Mouse (Mus musculus) thymus, adult 2 months (tissue): ENCODE measurements around the gene Best2. TPM values are rescaled to one million over a fixed set of nuclear protein-coding genes. Genes with fewer than 3 reads are reported as not detected.
A peak's percentile ranks its signal among the peaks of the same experiment; 100 is the strongest.

Experiments used
- DNase-seq: peaks from one replicate; pipeline ENCODE4 v3.0.0; 2021
- H3K27ac ChIP-seq: fragments of 200-500 bp; 2 replicates; pipeline ENCODE4 v1.5.1; 2012; ENCODE audit warnings: low read length, control low read depth; ENCODE audit not compliant: control insufficient read depth, insufficient read depth
- H3K27me3 ChIP-seq: fragments of 200-500 bp; 2 replicates; pipeline ENCODE4 v1.6.1; 2012; ENCODE audit warnings: mild to moderate bottlenecking, low read length, moderate library complexity, mixed read lengths; ENCODE audit not compliant: control insufficient read depth, insufficient read depth
- H3K36me3 ChIP-seq: fragments of 200-500 bp; 2 replicates; pipeline ENCODE4 v1.6.1; 2012; ENCODE audit warnings: mild to moderate bottlenecking, low read length, moderate library complexity; ENCODE audit not compliant: control insufficient read depth, insufficient read depth
- H3K4me1 ChIP-seq: fragments of 200-500 bp; replicated peaks from 2 replicates; pipeline ENCODE4 v1.6.1; 2012; ENCODE audit warnings: low read length; ENCODE audit not compliant: control insufficient read depth, insufficient read depth
- H3K4me3 ChIP-seq: fragments of 200-500 bp; 2 replicates; pipeline ENCODE4 v1.5.1; 2012; ENCODE audit warnings: mild to moderate bottlenecking, low read length, control low read depth, moderate library complexity; ENCODE audit not compliant: control insufficient read depth, insufficient read depth
- CTCF ChIP-seq: fragments of 200-500 bp; IDR thresholded peaks from 2 replicates; pipeline ENCODE4 v1.5.1; 2012; ENCODE audit warnings: mild to moderate bottlenecking, control low read depth, low read length, moderate library complexity, borderline replicate concordance; ENCODE audit not compliant: control insufficient read depth, poor library complexity, insufficient read depth; ENCODE audit errors: extremely low read depth
- POLR2A ChIP-seq: fragments of 200-500 bp; IDR thresholded peaks from 2 replicates; pipeline ENCODE4 v1.6.1; 2012; ENCODE audit warnings: mild to moderate bottlenecking, low read length, control low read depth, moderate library complexity; ENCODE audit not compliant: control insufficient read depth, poor library complexity, insufficient read depth; ENCODE audit errors: extremely low read depth
- WGBS: fragments of 180-500 bp; shearing (Covaris S2); methylation state at CpG from one replicate; pipeline ENCODE4 v1.1.7; 2018; 5-methylcytosine and 5-hydroxymethylcytosine counted together
- polyA plus RNA-seq: library from polyadenylated mRNA; depleted of rRNA; stranded (reverse); fragments of >200 nt; gene quantifications from 2 replicates; pipeline ENCODE4 v1.2.3, GENCODE M21; 2012

Gene Best2
- polyA plus RNA-seq, 1 experiment: 0.67 TPM

DNA sequence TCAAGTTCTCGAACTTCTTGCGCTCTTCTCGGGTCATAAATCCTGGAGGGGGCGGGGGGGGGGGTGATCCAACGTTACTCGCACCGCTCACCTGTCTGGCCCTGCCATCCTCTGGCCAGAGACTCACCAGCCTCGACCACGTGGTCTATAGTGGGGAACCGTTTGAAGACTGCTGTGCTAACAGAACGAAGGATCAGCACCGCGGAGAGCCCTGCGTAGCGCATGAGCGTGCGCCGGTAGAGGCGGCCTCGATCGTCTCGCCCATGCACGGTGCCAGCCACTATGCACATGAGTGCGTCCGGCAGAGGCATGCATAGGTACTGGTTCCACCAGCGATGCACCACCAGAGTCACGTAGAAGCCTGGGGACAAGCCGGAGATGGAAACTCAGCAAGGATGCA, 3.1 kb downstream of the Best2 start:
- DNase-seq: no peak
- Histone ChIP-seq H3K36me3 (no peaks in the 10 kb centered on the region), H3K27me3 (no peaks in the 10 kb centered on the region; the same call in 1 of the 2 replicates), H3K4me1 (peaks cover 2% of the 10 kb centered on the region), H3K27ac (no peak overlapping the region), H3K4me3 (no peak overlapping the region)
- WGBS: 13% methylated on average over 28 of the region's 28 CpGs
- TF ChIP-seq POLR2A: no peak
- TF ChIP-seq CTCF: no peak

DNA sequence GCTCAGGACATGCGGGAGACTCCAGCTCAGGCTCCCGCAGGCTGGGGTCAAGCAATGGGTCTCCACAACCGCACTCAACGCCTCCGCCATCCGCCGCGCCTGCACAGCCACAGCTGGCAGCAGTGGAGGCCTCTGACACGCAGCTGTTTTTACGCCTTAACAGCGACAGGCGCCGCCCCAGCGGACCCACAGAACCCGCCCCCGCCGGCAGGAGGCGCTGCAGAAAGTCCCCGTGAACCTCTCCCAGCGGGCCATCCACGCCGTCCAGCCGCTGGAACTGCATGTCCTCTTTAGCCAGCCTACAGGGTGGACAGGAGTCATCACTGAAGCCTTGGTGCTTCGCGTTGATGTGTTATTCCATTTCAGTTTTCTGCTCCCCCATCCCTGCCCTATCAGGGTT, 6.6 kb downstream of the Best2 start:
- WGBS: 32% methylated on average over 25 of the region's 25 CpGs
- Histone ChIP-seq H3K36me3 (no peaks in the 10 kb centered on the region), H3K27me3 (no peaks in the 10 kb centered on the region; the same call in 1 of the 2 replicates), H3K4me1 (no peaks in the 10 kb centered on the region), H3K27ac (no peak overlapping the region), H3K4me3 (no peak overlapping the region)
- TF ChIP-seq POLR2A (no peak), CTCF (peak; percentile 57; the same call in 1 of the 2 replicates)
- DNase-seq: peak; percentile 32

- TF ChIP-seq POLR2A: no peak
- peak; percentile 97 for TF ChIP-seq CTCF
- Histone ChIP-seq H3K36me3 (no peaks in the 10 kb centered on the region), H3K27me3 (no peaks in the 10 kb centered on the region), H3K27ac (no peak overlapping the region), H3K4me3 (no peak overlapping the region), H3K4me1 (peaks cover 5% of the 10 kb centered on the region; the same call in 1 of the 2 replicates)
- WGBS: 2% methylated on average over 19 of the region's 19 CpGs
- peak; percentile 94 for DNase-seq
Measured at GRCm38 (mm10) chr8:84997649-84998295, 16.6 kb downstream of the Best2 start.

- H3K27ac ChIP-seq: no peak overlapping the region; the same call in 1 of the 2 replicates
- TF ChIP-seq POLR2A (no peak), CTCF (no peak)
- H3K4me3 ChIP-seq: no peak overlapping the region
- no peaks in the 10 kb centered on the region for H3K27me3 ChIP-seq
- WGBS: 85% methylated on average over 5 of the region's 5 CpGs
- H3K36me3 ChIP-seq: no peaks in the 10 kb centered on the region
- no peak for DNase-seq
- peaks cover 5% of the 10 kb centered on the region; the same call in 1 of the 2 replicates for H3K4me1 ChIP-seq
Measured at GRCm38 (mm10) chr8:84996978-84997377, 17.4 kb downstream of the Best2 start.

GRCm38 (mm10) chr8:84995680-84996079, 18.7 kb downstream of the Best2 start:
- 91% methylated on average over 25 of the region's 25 CpGs for WGBS

GRCm38 (mm10) chr8:84994375-84994774, 20.0 kb downstream of the Best2 start:
- H3K27ac ChIP-seq: no peak overlapping the region
- 97% methylated on average over 9 of the region's 9 CpGs for WGBS
- TF ChIP-seq POLR2A: no peak

More at GRCm38 (mm10) chr8:84995680-84996079, 18.7 kb downstream of the Best2 start:
- Histone ChIP-seq H3K27me3 (no peaks in the 10 kb centered on the region), H3K27ac (no peak overlapping the region), H3K36me3 (no peaks in the 10 kb centered on the region), H3K4me1 (peaks cover 9% of the 10 kb centered on the region), H3K4me3 (no peak overlapping the region)
- TF ChIP-seq CTCF (no peak), POLR2A (no peak)
- no peak for DNase-seq

DNA sequence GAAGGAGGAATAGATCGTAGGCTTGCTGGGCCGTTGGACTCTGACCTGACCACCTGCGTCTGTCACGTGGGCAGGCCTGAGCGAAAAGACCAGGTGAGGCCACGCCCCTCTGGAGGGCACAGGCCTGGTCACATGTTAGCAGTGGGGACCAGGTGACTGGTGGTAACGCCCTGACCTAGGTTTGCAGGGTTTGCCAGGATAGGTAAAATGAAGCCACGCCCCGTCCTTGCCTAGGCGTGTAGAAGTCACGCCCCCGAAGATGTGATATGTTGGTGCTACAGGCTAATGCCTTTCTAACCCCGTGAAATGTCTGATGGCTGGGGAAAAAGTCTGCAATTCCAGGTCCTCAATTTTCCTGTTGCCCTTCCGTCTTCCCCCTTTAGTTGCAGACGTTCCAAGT, 23.5 kb downstream of the Best2 start:
- no peaks in the 10 kb centered on the region for H3K27me3 ChIP-seq
- H3K36me3 ChIP-seq: no peaks in the 10 kb centered on the region
- TF ChIP-seq CTCF (no peak), POLR2A (no peak)
- DNase-seq: no peak
- H3K4me3 ChIP-seq: peak overlapping the region; percentile 52
- WGBS: 13% methylated on average over 15 of the region's 15 CpGs
- H3K27ac ChIP-seq: no peak overlapping the region
- peaks cover 11% of the 10 kb centered on the region for H3K4me1 ChIP-seq

More at GRCm38 (mm10) chr8:84994375-84994774, 20.0 kb downstream of the Best2 start:
- no peaks in the 10 kb centered on the region for H3K36me3 ChIP-seq
- no peaks in the 10 kb centered on the region for H3K27me3 ChIP-seq
- H3K4me1 ChIP-seq: peaks cover 11% of the 10 kb centered on the region
- H3K4me3 ChIP-seq: no peak overlapping the region
- no peak for DNase-seq
